Mouse (Mus musculus) ES-E14 (cell line): Measurements from ENCODE around the gene Exoc6. TPM values are rescaled to one million over a fixed set of nuclear protein-coding genes. Genes with fewer than 3 reads are reported as not detected.

Experiments
- DNase-seq: peaks from one replicate; pipeline ENCODE4 v3.0.0-alpha.2; 2013; ENCODE audit warnings: low read depth, low spot score
- H3K27ac ChIP-seq: 2 replicates; pipeline ENCODE4 v1.5.1; 2012; ENCODE audit warnings: low read depth, mild to moderate bottlenecking, low read length, moderate library complexity, mixed read lengths; ENCODE audit not compliant: poor library complexity, insufficient read depth, severe bottlenecking
- H3K36me3 ChIP-seq: 2 replicates; pipeline ENCODE4 v1.6.1; 2012; ENCODE audit warnings: mild to moderate bottlenecking, low read length, moderate library complexity, mixed read lengths; ENCODE audit not compliant: control insufficient read depth, poor library complexity, insufficient read depth, severe bottlenecking
- H3K4me1 ChIP-seq, 2 experiments: fragments of 150-350 bp in 1 of 2; sonication (generic) in 1 of 2; 2 replicates each; pipeline ENCODE4 v1.6.1; 2012; ENCODE audit warnings: low read length in 2 of 2, mild to moderate bottlenecking in 1 of 2, mixed read lengths in 1 of 2; ENCODE audit not compliant: control insufficient read depth in 2 of 2, insufficient read depth in 2 of 2, poor library complexity in 1 of 2
- H3K4me3 ChIP-seq, 2 experiments: fragments of 150-350 bp in 1 of 2; sonication (generic) in 1 of 2; 2 replicates each; pipeline ENCODE4 v1.5.1; 2012; ENCODE audit warnings: low read length in 2 of 2, low read depth in 1 of 2, mild to moderate bottlenecking in 1 of 2, mixed read lengths in 1 of 2; ENCODE audit not compliant: insufficient read depth in 1 of 2, poor library complexity in 1 of 2, severe bottlenecking in 1 of 2
- H3K9ac ChIP-seq: 2 replicates; pipeline ENCODE4 v1.6.1; 2012; ENCODE audit warnings: low read depth, mild to moderate bottlenecking, low read length, mixed read lengths; ENCODE audit not compliant: poor library complexity, insufficient read depth, severe bottlenecking
- H3K9me3 ChIP-seq: fragments of 150-350 bp; sonication (generic); 2 replicates; pipeline ENCODE4 v1.6.1; 2012; ENCODE audit warnings: low read depth, mild to moderate bottlenecking, low read length; ENCODE audit not compliant: control insufficient read depth, insufficient read depth
- CHD2 ChIP-seq: IDR thresholded peaks from 2 replicates; pipeline ENCODE4 v1.6.1; 2014; ENCODE audit warnings: mild to moderate bottlenecking, low read depth, low read length, inconsistent platforms
- HCFC1 ChIP-seq: IDR thresholded peaks from 2 replicates; pipeline ENCODE4 v1.6.1; 2012; ENCODE audit warnings: low read length, inconsistent platforms, borderline replicate concordance; ENCODE audit not compliant: insufficient read depth
- MAFK ChIP-seq: IDR thresholded peaks from 2 replicates; pipeline ENCODE4 v1.6.1; 2014; ENCODE audit warnings: mild to moderate bottlenecking, low read depth, low read length, inconsistent platforms; ENCODE audit not compliant: insufficient read depth
- ZC3H11A ChIP-seq: IDR thresholded peaks from 2 replicates; pipeline ENCODE4 v1.6.1; 2012; ENCODE audit warnings: low read depth, mild to moderate bottlenecking, inconsistent platforms, low read length, borderline replicate concordance
- ZNF384 ChIP-seq: IDR thresholded peaks from 2 replicates; pipeline ENCODE4 v1.6.1; 2012; ENCODE audit warnings: low read depth, low read length, inconsistent platforms
- in situ Hi-C, 2 experiments: fragments of 600-800 bp; cut with MboI; formaldehyde crosslinking; loops; one replicate each; pipeline ENCODE4 v1.15.1; 2025; ENCODE audit warnings: low sequenced_read_pairs in 2 of 2, inconsistent platforms in 1 of 2; ENCODE audit not compliant: unreplicated experiment in 2 of 2
- total RNA-seq: library from RNA; depleted of rRNA; stranded (reverse); fragments of 300-350 nt; gene quantifications from 2 replicates; pipeline ENCODE4 v1.2.3, GENCODE M21; 2012

Gene Exoc6
- total RNA-seq, 1 experiment: 10.1 TPM

DNA sequence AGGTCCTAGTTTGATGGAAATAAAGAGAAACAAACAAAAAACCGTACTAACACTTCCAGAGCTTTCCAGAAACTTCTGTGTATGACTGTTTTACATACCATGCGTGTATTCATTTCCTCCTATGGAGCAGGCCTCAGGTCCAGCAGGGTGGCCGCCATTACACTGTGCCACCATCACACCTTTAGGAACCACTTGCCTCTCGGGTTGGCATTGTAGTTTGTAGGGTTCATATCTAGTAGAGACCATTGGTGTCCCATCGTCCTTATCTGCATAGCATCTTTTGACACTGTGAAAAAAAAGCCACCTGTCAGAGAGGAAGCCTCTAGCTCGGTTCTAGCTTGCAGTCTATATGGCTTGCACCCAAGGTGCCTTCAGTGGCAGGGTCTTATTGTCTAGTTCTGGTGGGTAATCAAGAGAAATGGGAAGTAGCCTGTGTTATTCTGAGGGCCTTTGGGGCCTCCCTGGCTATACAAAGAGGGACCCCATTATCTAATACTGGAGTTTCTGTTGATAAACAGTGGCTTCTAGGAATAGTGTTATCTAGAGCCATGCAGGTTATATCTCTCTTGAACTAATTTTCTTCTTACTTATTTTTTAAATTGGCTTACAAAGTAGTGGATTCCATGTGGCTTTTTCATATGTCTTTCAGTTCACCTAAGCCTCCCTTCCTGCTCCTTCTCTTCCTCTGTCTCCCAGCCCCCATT is 5.8 kb downstream of the Exoc6 start:
- Histone ChIP-seq H3K36me3 (no peaks in the 10 kb centered on the region), H3K27ac (no peak overlapping the region), H3K9ac (no peak overlapping the region), H3K4me3 (no peak overlapping the region), H3K9me3 (no peaks in the 10 kb centered on the region), H3K4me1 (peaks cover 0 to 7% of the 10 kb centered on the region in 2 experiments; a peak in 1 of 4 replicates)
- in situ Hi-C loops: no loop called here
- DNase-seq: no peak
- TF ChIP-seq ZNF384 (no peak), HCFC1 (no peak), ZC3H11A (no peak), MAFK (no peak), CHD2 (no peak)

DNA sequence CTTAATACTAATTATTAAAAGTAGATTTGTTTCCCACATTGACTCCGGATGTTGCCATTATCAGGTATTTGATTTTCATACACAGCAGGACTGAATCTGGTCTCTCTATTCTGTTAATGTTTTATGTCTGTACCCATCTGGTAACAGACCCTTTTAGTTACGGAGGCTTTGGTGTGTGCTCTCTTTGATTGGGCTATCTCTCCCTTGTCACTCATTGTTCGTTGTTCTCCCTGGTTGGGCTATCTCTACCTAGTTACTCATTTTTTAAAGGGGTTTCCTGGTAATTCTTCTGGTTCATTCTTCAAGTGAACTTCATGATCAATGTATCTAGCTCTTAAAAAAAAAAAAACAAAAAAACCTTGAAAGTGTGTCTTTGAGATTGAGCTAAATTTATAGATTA is 7.7 kb downstream of the Exoc6 start:
- Histone ChIP-seq H3K9ac (no peak overlapping the region), H3K27ac (no peak overlapping the region), H3K36me3 (no peaks in the 10 kb centered on the region), H3K4me1 (peaks cover 0 to 7% of the 10 kb centered on the region in 2 experiments; a peak in 1 of 4 replicates), H3K4me3 (no peak overlapping the region), H3K9me3 (no peaks in the 10 kb centered on the region)
- in situ Hi-C loops: no loop called here
- TF ChIP-seq HCFC1: no peak
- no peak for TF ChIP-seq CHD2
- no peak for TF ChIP-seq MAFK
- TF ChIP-seq ZC3H11A: no peak
- no peak for TF ChIP-seq ZNF384
- DNase-seq: no peak

DNA sequence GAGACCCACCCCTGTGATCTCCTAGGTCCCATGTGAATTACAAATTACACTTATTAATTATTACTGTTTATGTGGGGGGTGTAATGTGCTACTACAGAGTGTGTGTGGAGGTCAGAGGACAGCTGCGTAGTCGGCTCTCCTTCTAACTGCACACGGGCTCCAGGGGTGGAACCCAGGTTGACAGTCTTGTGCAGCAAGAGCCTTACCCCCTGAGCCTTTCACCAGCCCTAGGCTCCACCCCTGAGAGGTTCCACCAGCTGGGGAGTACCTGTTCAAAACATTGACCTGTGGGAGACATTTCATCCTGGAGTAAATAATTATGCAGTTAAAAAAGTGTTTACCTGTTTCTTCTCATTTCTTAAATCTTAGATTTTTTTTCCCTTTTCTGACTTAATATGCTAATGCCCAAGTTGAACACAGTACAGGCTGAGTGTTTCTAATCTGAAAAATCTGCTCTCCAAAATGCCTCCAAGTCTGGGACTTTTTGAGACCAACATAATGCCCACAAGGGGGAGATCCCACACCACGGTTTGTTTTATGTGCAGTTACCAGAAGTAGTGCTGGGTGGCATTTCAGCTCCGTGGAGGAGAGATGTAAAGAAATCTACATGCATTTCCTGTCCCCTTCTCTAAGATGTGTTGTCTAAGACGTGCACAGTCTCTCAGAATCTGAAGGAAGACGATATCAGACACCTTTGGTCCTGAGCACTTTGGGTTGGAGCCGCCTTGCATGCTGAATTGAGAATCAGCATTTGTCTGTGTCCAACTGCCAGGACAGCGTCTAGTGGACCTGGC is 9.3 kb downstream of the Exoc6 start:
- in situ Hi-C loops: no loop called here
- Histone ChIP-seq H3K4me1 (peaks cover 0 to 7% of the 10 kb centered on the region in 2 experiments; a peak in 1 of 4 replicates), H3K27ac (no peak overlapping the region), H3K9me3 (no peaks in the 10 kb centered on the region), H3K36me3 (no peaks in the 10 kb centered on the region), H3K4me3 (no peak overlapping the region; a peak in 1 of 4 replicates), H3K9ac (no peak overlapping the region)
- no peak for TF ChIP-seq CHD2
- no peak for TF ChIP-seq HCFC1
- no peak for TF ChIP-seq MAFK
- no peak for TF ChIP-seq ZNF384
- no peak for TF ChIP-seq ZC3H11A
- no peak for DNase-seq

DNA sequence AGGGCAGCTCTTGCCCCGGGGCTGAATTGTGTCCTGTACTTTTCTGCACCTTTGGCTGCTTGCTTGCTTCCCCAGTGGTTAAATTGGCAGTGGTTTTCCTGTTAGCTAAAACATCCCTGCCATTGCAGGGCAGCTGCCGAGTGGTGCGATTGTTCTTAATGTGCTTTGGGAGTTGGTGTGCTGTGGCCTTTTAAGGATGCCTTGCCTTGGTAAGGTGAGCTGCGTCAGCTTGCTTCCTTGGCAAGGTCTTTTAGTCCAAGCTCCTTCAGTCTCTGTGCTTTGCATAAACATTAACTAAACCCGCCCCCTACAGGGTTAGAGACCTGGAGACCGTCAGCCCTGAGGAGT is 9.8 kb downstream of the Exoc6 start:
- no peak overlapping the region for H3K9ac ChIP-seq

More for the DNA sequence above, 9.8 kb downstream of the Exoc6 start:
- Histone ChIP-seq H3K27ac (no peak overlapping the region), H3K4me1 (peaks cover 0 to 7% of the 10 kb centered on the region in 2 experiments; a peak in 1 of 4 replicates), H3K4me3 (no peak overlapping the region), H3K9me3 (no peaks in the 10 kb centered on the region), H3K36me3 (no peaks in the 10 kb centered on the region)
- no peak for TF ChIP-seq ZC3H11A
- TF ChIP-seq HCFC1: no peak
- TF ChIP-seq MAFK: no peak
- no peak for TF ChIP-seq CHD2
- TF ChIP-seq ZNF384: no peak
- in situ Hi-C loops: no loop called here
- DNase-seq: no peak
